Mouse (Mus musculus) heart, postnatal 4 days (tissue): ENCODE results near the gene Sema4b. TPM values are rescaled to one million over a fixed set of nuclear protein-coding genes. Genes with fewer than 3 reads are reported as not detected.

Experiments used
- DNase-seq: peaks from one replicate; pipeline ENCODE4 v3.0.0; 2021
- total RNA-seq, 2 experiments: library from RNA; stranded (reverse); gene quantifications; 2 replicates each; pipeline ENCODE4 v1.2.3; 2021

Gene Sema4b
- total RNA-seq, 2 experiments from 2014 or later: 14.3 to 16.1 TPM

GRCm38 (mm10) chr7:80268897-80269750 lies 82.5 kb downstream of the Sema4b start, which contains the start of gene Vps33b:
Vps33b (plus strand) TSS chr7:80269649.
- DNase-seq: peak; percentile 98

- DNase-seq: peak; percentile 57
These were observed 83.2 kb downstream of the Sema4b start for GRCm38 (mm10) chr7:80269751-80270255.

- no peak for DNase-seq
These were observed 86.8 kb downstream of the Sema4b start for GRCm38 (mm10) chr7:80273456-80273855.

Other genes starting within 250 kb of the Sema4b start
- gene Zfp710, start 162.0 kb upstream of the Sema4b start, total RNA-seq: 10 to 100 TPM; 20.3 to 20.7 TPM
- gene Idh2, start 71.4 kb upstream of the Sema4b start, total RNA-seq: 1,000 to 10,000 TPM; 1,640 to 1,742 TPM
- 10 to 100 TPM; 26.2 to 27.7 TPM for gene Cib1, start 46.0 kb downstream of the Sema4b start, total RNA-seq
- 1 to 10 TPM; 2.5 to 2.6 TPM for gene Gdpgp1, start 46.0 kb downstream of the Sema4b start, total RNA-seq
- gene Ttll13, start 59.5 kb downstream of the Sema4b start, total RNA-seq: under 1 TPM; 0.47 to 0.86 TPM
- gene Ngrn, start 74.4 kb downstream of the Sema4b start, total RNA-seq: 10 to 100 TPM; 23.5 to 24.8 TPM
- gene Vps33b, start 82.8 kb downstream of the Sema4b start, total RNA-seq: 10 to 100 TPM; 10.6 TPM
- 100 to 1,000 TPM; 132 to 141 TPM for gene Prc1, start 107.6 kb downstream of the Sema4b start, total RNA-seq
- gene Rccd1, start 137.6 kb downstream of the Sema4b start, total RNA-seq: 1 to 10 TPM; 8.5 to 9.5 TPM
- gene Unc45a, start 154.2 kb downstream of the Sema4b start, total RNA-seq: 10 to 100 TPM; 22.9 to 24.9 TPM
- 10 to 100 TPM; 40.9 to 42.1 TPM for gene Hddc3, start 156.3 kb downstream of the Sema4b start, total RNA-seq
- gene Man2a2, start 184.5 kb downstream of the Sema4b start, total RNA-seq: 10 to 100 TPM; 65.0 to 65.6 TPM
- 10 to 100 TPM; 16.4 to 21.5 TPM for gene Fes, start 201.1 kb downstream of the Sema4b start, total RNA-seq
- 100 to 1,000 TPM; 104 to 113 TPM for gene Furin, start 218.6 kb downstream of the Sema4b start, total RNA-seq